Mouse (Mus musculus) liver, embryonic 14.5 days (tissue): ENCODE measurements around the gene Slc34a3.

Experiments
- CTCF ChIP-seq: IDR thresholded peaks from 2 replicates; pipeline ENCODE4 v1.5.1; 2016; ENCODE audit warnings: antibody characterized with exemption, low read depth, control low read depth
- EP300 ChIP-seq: IDR thresholded peaks from 2 replicates; pipeline ENCODE4 v1.6.1; 2016; ENCODE audit warnings: antibody characterized with exemption, low read depth

- TF ChIP-seq CTCF (no peak), EP300 (no peak)
Measured at GRCm38 (mm10) chr2:25196172-25196954, 37.8 kb downstream of the Slc34a3 start, which contains the start of gene Tor4a.
